Mouse (Mus musculus) MEL (cell line): ENCODE measurements around the gene Stab2.

Experiments
- CHD1 ChIP-seq: IDR thresholded peaks from 2 replicates; pipeline ENCODE4 v1.6.1; 2012; ENCODE audit warnings: low read depth, mild to moderate bottlenecking, inconsistent platforms, low read length, improper control_type of control experiment
- CHD2 ChIP-seq: IDR thresholded peaks from 2 replicates; pipeline ENCODE4 v1.6.1; 2011; ENCODE audit warnings: low read length, improper control_type of control experiment
- CTCF ChIP-seq, 3 experiments: IDR thresholded peaks in 2 of 3; conservative IDR thresholded peaks in 1 of 3; 2 replicates each; pipeline ENCODE4 v1.5.1; 2011 to 2012; ENCODE audit warnings: low read length in 3 of 3, low read depth in 2 of 3, mild to moderate bottlenecking in 2 of 3, improper control_type of control experiment in 1 of 3, inconsistent platforms in 1 of 3, mixed read lengths in 1 of 3, moderate library complexity in 1 of 3; ENCODE audit not compliant: control insufficient read depth in 1 of 3, insufficient read depth in 1 of 3, poor library complexity in 1 of 3, severe bottlenecking in 1 of 3
- E2F4 ChIP-seq: IDR thresholded peaks from 2 replicates; pipeline ENCODE4 v1.6.1; 2011; ENCODE audit warnings: low read depth, low read length, improper control_type of control experiment, borderline replicate concordance
- ELF1 ChIP-seq: IDR thresholded peaks from 2 replicates; pipeline ENCODE4 v1.6.1; 2014; ENCODE audit warnings: low read depth, mild to moderate bottlenecking, inconsistent platforms, low read length, improper control_type of control experiment, moderate library complexity
- GATA1 ChIP-seq: IDR thresholded peaks from 2 replicates; pipeline ENCODE4 v1.6.1; 2011; ENCODE audit warnings: low read depth, low read length, improper control_type of control experiment
- MAX ChIP-seq: IDR thresholded peaks from 2 replicates; pipeline ENCODE4 v1.6.1; 2011; ENCODE audit warnings: low read length, improper control_type of control experiment
- NELFE ChIP-seq: IDR thresholded peaks from 2 replicates; pipeline ENCODE4 v1.6.1; 2011; ENCODE audit warnings: low read depth, low read length, improper control_type of control experiment
- POLR2A ChIP-seq, 2 experiments: IDR thresholded peaks; 2 replicates each; pipeline ENCODE4 v1.6.1; 2011 to 2012; ENCODE audit warnings: low read length in 2 of 2, mild to moderate bottlenecking in 2 of 2, control low read depth in 1 of 2, improper control_type of control experiment in 1 of 2, low read depth in 1 of 2, moderate library complexity in 1 of 2; ENCODE audit not compliant: control insufficient read depth in 1 of 2, insufficient read depth in 1 of 2, poor library complexity in 1 of 2
- SMC3 ChIP-seq: IDR thresholded peaks from 2 replicates; pipeline ENCODE4 v1.6.1; 2011; ENCODE audit warnings: low read depth, low read length, improper control_type of control experiment
- ZC3H11A ChIP-seq: IDR thresholded peaks from 2 replicates; pipeline ENCODE4 v1.6.1; 2012; ENCODE audit warnings: low read depth, mild to moderate bottlenecking, inconsistent platforms, low read length, improper control_type of control experiment
- ZNF384 ChIP-seq: IDR thresholded peaks from 2 replicates; pipeline ENCODE4 v1.6.1; 2012; ENCODE audit warnings: low read depth, mild to moderate bottlenecking, inconsistent platforms, low read length, improper control_type of control experiment

DNA sequence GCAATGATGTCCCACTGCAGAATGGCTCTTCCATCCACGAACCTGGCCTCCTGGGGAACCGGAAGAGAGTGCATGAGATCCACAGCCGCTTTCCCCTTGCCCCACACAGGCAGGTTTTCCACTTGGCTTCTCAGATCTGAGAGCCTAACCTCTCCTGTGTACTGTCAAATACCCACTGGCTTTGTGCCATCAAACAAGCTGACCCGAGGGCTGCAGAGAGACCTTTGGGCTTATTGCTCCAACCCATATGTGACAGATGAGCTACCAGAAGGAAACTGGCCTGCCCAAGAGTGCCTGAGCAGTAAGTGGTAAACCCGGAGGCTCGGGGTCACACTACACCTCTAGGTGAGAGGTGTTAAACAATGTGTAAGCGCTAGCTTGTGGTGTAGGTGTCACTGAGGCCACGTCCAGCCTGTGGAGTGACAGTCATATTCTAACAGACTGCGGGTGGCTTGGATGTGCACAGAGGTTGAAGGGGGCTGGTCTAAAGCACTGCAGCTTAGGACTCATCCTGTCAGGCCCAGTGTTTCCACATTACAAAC, 160.8 kb downstream of the Stab2 start:
- TF ChIP-seq CTCF (IDR thresholded peaks at IDR 0.05 in 2 of 3, conservative IDR thresholded peaks at IDR 0.05 in 1 of 3; ENCODE audit: control insufficient read depth in 1 of 3, insufficient read depth in 1 of 3, low read depth in 2 of 3, low read length in 3 of 3, poor library complexity in 1 of 3, severe bottlenecking in 1 of 3), result no peak
- TF ChIP-seq NELFE, result no peak
- no peak for TF ChIP-seq ZNF384
- no peak for TF ChIP-seq CHD2
- TF ChIP-seq POLR2A (IDR thresholded peaks at IDR 0.05; ENCODE audit: control insufficient read depth in 1 of 2, insufficient read depth in 1 of 2, low read depth in 1 of 2, low read length in 2 of 2, poor library complexity in 1 of 2), result no peak
- TF ChIP-seq ZC3H11A, result no peak
- TF ChIP-seq GATA1, result no peak
- no peak for TF ChIP-seq SMC3
- no peak for TF ChIP-seq E2F4
- TF ChIP-seq MAX, result no peak
- TF ChIP-seq CHD1, result no peak
- TF ChIP-seq ELF1, result no peak
